Mouse (Mus musculus): ENCODE measurements at regions not wholly inside any gene's neighbourhood (a gene's known extent, or its start where the extent isn't known, plus 50 kb on each side); places are given as distances from the start of the nearest gene placed in this dataset.

- Histone ChIP-seq H3K27ac (no peak overlapping the region), H3K27me3 (ENCODE audit: insufficient read depth, low read length) (no peaks in the 10 kb centered on the region), H3K9me3 (replicated peaks; ENCODE audit: low read length) (no peaks in the 10 kb centered on the region), H3K9ac (ENCODE audit: low read depth, low read length) (no peak overlapping the region), H3K36me3 (ENCODE audit: insufficient read depth, low read length) (no peaks in the 10 kb centered on the region), H3K4me2 (ENCODE audit: low read length) (no peak overlapping the region), H3K4me1 (replicated peaks; ENCODE audit: insufficient read depth, low read length) (no peaks in the 10 kb centered on the region), H3K4me3 (replicated peaks; ENCODE audit: low read depth, low read length) (no peak overlapping the region)
- 18% methylated on average over 7 of the region's 7 CpGs for WGBS
- no peak for ATAC-seq (replicated peaks; ENCODE audit: low FRiP score, low read depth)
- no peak for TF ChIP-seq CTCF (IDR thresholded peaks at IDR 0.05; ENCODE audit: low read depth)
- DNase-seq (ENCODE audit: low spot score): peak; percentile 54
Observed at GRCm38 (mm10) chr4:54391536-54392208, 553.2 kb upstream of the Zfp462 start.

DNA sequence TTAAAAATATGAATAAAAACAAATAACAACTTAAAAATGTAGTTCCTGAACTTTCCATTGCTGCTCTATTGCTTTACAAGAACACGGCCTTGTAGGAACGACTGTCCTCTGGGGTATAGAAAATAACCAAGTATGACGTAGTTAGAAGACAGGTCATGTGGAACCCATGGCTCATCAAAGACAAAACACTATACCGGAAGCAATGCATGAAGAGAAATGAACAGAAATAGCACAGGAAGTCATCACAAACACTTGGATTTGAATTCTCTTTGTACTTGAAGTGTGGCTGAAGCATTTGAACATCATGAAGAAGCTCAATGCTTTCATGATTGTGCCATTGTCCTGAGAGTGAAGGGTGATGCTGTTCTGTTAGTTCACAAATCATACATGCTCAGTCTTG is 538.7 kb upstream of the Zfp462 start:
- Histone ChIP-seq H3K27me3 (ENCODE audit: insufficient read depth, low read length) (no peaks in the 10 kb centered on the region), H3K36me3 (ENCODE audit: insufficient read depth, low read length) (no peaks in the 10 kb centered on the region), H3K4me3 (replicated peaks; ENCODE audit: low read depth, low read length) (no peak overlapping the region), H3K4me2 (ENCODE audit: low read length) (no peak overlapping the region), H3K27ac (no peak overlapping the region), H3K4me1 (replicated peaks; ENCODE audit: insufficient read depth, low read length) (no peaks in the 10 kb centered on the region), H3K9me3 (replicated peaks; ENCODE audit: low read length) (no peaks in the 10 kb centered on the region), H3K9ac (ENCODE audit: low read depth, low read length) (no peak overlapping the region)
- 81% methylated on average over 4 of the region's 4 CpGs for WGBS
- ATAC-seq (replicated peaks; ENCODE audit: low FRiP score, low read depth) (no peak), DNase-seq (ENCODE audit: low spot score) (no peak)
- TF ChIP-seq CTCF (IDR thresholded peaks at IDR 0.05; ENCODE audit: low read depth): no peak

DNA sequence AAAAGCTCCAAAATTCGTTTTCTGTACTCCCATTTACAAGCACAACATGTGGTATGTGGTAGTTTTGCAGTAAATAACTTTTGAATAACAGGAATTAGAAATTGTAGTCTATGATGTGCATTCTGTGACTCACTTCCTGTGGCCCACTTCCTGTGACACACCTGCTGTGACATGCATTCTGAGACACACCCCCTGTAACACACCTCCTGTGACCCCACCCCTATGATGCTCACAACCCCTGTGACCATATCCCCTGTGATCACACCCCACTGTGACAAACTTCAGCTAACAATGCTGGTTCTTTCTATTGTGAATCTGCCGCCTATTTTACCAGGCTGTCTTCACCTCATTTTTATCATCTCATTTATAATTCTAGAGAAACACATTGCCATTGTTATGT is 536.9 kb upstream of the Zfp462 start:
- DNase-seq (ENCODE audit: low spot score) (no peak), ATAC-seq (replicated peaks; ENCODE audit: low FRiP score, low read depth) (no peak)
- no peaks in the 10 kb centered on the region for H3K9me3 ChIP-seq (replicated peaks; ENCODE audit: low read length)
- no peaks in the 10 kb centered on the region for H3K36me3 ChIP-seq (ENCODE audit: insufficient read depth, low read length)
- TF ChIP-seq CTCF (IDR thresholded peaks at IDR 0.05; ENCODE audit: low read depth): no peak
- whole genome bisulfite sequencing: 57% methylated on average over 2 of the region's 2 CpGs
- H3K27me3 ChIP-seq (ENCODE audit: insufficient read depth, low read length): no peaks in the 10 kb centered on the region
- H3K27ac ChIP-seq: no peak overlapping the region
- H3K9ac ChIP-seq (ENCODE audit: low read depth, low read length): no peak overlapping the region
- H3K4me3 ChIP-seq (replicated peaks; ENCODE audit: low read depth, low read length): no peak overlapping the region
- H3K4me1 ChIP-seq (replicated peaks; ENCODE audit: insufficient read depth, low read length): no peaks in the 10 kb centered on the region
- H3K4me2 ChIP-seq (ENCODE audit: low read length): no peak overlapping the region

DNA sequence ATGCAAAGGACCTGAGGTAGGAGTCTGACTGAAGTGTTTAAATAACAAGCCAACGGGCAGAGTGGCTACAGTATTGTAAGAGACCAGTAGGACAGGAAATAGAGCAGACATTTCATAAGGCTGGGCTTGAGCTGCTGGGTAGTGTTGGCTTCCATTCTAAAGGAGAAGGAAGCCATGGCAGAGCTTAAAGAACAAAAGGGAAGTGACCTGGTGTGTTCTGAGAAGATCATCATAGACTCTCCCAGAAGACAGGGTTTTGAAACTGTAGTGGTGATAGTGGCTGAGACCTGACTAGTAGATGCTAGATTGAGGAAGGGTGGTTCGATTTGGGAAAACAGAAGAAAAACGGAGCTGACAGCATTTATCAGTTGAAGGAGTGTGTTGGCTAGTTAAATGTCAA is 514.1 kb upstream of the Zfp462 start:
- no peaks in the 10 kb centered on the region for H3K9me3 ChIP-seq (replicated peaks; ENCODE audit: low read length)
- WGBS: 76% methylated on average over 3 of the region's 3 CpGs
- no peaks in the 10 kb centered on the region for H3K27me3 ChIP-seq (ENCODE audit: insufficient read depth, low read length)
- ATAC-seq (replicated peaks; ENCODE audit: low FRiP score, low read depth) (no peak), DNase-seq (ENCODE audit: low spot score) (no peak)
- H3K4me1 ChIP-seq (replicated peaks; ENCODE audit: insufficient read depth, low read length): no peaks in the 10 kb centered on the region
- no peak overlapping the region for H3K4me3 ChIP-seq (replicated peaks; ENCODE audit: low read depth, low read length)
- no peak overlapping the region for H3K9ac ChIP-seq (ENCODE audit: low read depth, low read length)
- TF ChIP-seq CTCF (IDR thresholded peaks at IDR 0.05; ENCODE audit: low read depth): no peak
- no peak overlapping the region for H3K4me2 ChIP-seq (ENCODE audit: low read length)
- no peak overlapping the region for H3K27ac ChIP-seq
- no peaks in the 10 kb centered on the region for H3K36me3 ChIP-seq (ENCODE audit: insufficient read depth, low read length)

DNA sequence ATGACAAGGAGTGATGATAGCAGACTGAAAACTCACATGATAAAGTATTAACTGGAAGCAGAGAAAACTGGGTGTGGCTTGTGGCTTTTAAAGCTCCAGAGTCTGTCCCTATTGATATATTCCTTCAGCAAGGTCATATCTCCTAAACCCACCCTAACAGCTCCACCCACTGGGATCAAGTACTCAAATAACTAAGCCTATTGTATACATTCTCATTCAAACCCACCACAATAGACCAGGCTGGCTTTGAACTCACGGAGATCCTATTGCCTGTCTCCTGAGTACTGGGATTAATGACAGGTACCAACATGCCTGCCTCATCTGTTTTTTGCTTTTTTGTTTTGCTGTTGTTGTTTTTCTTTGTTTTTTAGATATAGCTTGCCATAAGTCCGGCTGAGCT is 484.3 kb upstream of the Zfp462 start:
- Histone ChIP-seq H3K36me3 (ENCODE audit: insufficient read depth, low read length) (no peaks in the 10 kb centered on the region), H3K27me3 (ENCODE audit: insufficient read depth, low read length) (no peaks in the 10 kb centered on the region), H3K27ac (no peak overlapping the region), H3K4me1 (replicated peaks; ENCODE audit: insufficient read depth, low read length) (no peaks in the 10 kb centered on the region), H3K4me3 (replicated peaks; ENCODE audit: low read depth, low read length) (no peak overlapping the region), H3K9ac (ENCODE audit: low read depth, low read length) (no peak overlapping the region), H3K9me3 (replicated peaks; ENCODE audit: low read length) (no peaks in the 10 kb centered on the region), H3K4me2 (ENCODE audit: low read length) (no peak overlapping the region)
- no peak for TF ChIP-seq CTCF (IDR thresholded peaks at IDR 0.05; ENCODE audit: low read depth)
- ATAC-seq (replicated peaks; ENCODE audit: low FRiP score, low read depth): no peak
- WGBS: 76% methylated on average over 2 of the region's 2 CpGs
- no peak for DNase-seq (ENCODE audit: low spot score)

DNA sequence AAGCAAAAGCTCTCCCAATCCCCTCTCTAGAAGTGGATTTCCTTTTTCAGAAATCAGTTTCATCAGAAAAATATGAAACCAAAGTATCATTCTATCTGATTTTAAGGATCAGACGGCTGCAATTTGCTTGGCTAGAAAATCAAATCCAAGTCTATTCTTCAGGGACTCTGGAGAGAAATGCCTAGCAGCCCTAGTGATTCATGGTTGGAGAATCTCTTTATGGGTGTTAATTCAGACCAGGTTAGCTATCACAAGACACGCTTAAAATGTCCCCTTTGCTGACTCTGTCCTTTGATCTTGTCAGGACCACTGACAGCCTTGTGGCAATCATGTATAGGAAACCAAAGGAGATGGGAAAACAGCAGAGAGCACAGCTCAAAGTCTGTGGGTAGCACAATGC is 475.7 kb upstream of the Zfp462 start:
- Histone ChIP-seq H3K4me1 (replicated peaks; ENCODE audit: insufficient read depth, low read length) (no peaks in the 10 kb centered on the region), H3K27me3 (ENCODE audit: insufficient read depth, low read length) (no peaks in the 10 kb centered on the region), H3K27ac (no peak overlapping the region), H3K4me2 (ENCODE audit: low read length) (no peak overlapping the region), H3K36me3 (ENCODE audit: insufficient read depth, low read length) (no peaks in the 10 kb centered on the region), H3K9me3 (replicated peaks; ENCODE audit: low read length) (no peaks in the 10 kb centered on the region), H3K9ac (ENCODE audit: low read depth, low read length) (no peak overlapping the region), H3K4me3 (replicated peaks; ENCODE audit: low read depth, low read length) (no peak overlapping the region)
- no peak for TF ChIP-seq CTCF (IDR thresholded peaks at IDR 0.05; ENCODE audit: low read depth)
- DNase-seq (ENCODE audit: low spot score) (no peak), ATAC-seq (replicated peaks; ENCODE audit: low FRiP score, low read depth) (no peak)
- WGBS: 70% methylated on average over 2 of the region's 2 CpGs
